Mouse (Mus musculus) CD4-positive, CD25-positive, alpha-beta regulatory T cell, adult 2 months (primary cell): ENCODE measurements around the gene Meaf6.

Experiments
- DNase-seq: peaks from one replicate; pipeline ENCODE4 v3.0.0-alpha.2; 2012; ENCODE audit warnings: low read depth, low spot score

Meaf6 gene

DNA sequence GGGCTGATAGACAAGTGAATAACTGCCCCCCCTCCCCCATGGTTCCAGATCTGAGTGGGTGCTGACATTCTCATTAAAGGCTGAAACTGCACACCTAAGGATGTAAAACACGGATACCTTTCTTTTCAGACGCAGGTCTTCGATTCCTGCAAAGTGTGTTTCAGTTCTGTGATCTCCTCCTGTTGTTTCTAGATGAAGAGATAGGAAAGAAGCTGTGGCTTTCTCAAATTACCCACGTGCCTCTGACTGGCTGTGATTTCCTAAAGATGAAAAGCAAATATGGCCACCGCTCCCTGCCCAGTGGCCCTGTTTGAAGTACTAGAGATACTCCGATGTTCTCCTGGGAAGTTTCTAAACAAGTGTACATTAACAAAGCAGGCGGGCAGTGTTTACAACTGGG lies 53.4 kb downstream of the Meaf6 start:
- no peak for DNase-seq

DNA sequence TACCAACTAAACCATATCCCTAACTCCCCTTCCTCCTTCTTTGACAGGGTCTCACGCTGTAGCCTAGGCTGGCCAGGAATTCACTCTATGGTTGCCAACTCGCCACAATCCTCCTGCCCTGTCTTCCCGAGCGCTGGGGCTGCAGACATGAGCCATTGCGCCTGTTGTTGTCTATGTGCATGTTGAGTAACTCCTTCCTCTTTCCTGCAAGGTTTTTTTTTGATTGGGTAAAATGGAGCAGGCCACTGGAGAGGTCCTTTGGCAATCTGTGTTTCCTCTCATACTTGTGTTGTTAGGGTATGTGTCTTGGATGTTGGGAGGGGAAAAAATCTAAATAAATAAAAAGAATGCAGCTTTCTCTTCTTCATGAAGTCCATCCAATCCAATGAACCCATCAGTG lies 59.3 kb downstream of the Meaf6 start:
- no peak for DNase-seq

DNA sequence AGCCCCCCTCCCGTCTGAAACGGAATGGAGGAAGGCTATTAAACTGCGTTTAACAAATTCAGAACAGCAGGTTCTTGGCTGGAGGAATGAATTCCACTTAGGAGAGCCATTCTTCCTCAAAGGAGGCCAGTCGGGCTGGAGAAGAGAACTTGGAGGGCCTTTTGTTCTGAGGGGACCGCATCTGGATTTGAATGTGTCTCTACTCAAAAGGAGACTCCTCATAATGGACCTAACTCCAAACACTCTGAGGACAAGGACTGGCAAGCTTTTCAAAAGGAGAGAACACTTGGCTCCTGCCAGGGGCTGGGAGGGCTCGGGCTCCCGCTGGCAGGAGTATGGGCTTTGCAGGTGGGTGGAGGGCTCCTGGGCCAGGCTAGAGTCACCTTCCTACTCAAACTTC lies 59.7 kb downstream of the Meaf6 start:
- no peak for DNase-seq

DNA sequence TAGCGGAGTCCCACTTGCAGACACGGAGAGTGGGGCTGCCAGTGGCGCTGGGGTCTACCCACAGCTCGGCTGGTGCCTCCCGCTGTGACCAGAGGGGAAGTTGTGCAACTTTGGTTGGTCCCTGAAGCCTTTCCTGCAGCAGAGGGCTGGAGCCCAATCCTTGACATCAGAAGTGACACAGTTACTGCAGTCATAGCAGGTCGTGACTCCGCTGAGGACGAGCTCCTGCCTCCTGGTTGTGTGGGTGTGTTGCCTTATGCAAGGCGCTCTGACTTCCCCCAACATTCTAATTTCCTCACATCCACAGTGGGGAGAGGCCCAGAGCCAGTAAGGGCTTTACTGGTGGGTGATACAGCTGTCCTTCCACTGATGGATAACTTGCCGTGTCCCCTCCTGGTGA lies 60.3 kb downstream of the Meaf6 start:
- peak; percentile 17 for DNase-seq

DNA sequence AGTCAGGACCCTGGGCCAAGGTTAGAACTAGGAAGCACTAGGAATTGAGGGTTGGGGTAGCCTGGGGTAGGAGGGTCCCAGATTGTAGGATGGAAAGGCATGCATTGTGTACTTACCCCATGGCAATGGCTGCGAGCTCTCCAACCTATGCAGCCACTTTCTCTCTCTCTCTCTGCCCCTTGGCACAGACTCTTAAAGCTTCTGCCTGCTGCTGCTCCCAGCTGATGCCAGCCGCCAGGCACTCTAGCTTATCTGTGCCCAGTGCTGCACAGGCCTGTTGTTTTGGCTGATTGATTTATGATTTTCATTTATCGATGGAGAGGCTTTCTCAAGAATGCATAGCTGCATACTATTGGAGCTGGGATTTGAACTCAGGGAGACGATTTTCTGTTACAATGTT lies 63.0 kb downstream of the Meaf6 start:
- DNase-seq, result no peak

DNA sequence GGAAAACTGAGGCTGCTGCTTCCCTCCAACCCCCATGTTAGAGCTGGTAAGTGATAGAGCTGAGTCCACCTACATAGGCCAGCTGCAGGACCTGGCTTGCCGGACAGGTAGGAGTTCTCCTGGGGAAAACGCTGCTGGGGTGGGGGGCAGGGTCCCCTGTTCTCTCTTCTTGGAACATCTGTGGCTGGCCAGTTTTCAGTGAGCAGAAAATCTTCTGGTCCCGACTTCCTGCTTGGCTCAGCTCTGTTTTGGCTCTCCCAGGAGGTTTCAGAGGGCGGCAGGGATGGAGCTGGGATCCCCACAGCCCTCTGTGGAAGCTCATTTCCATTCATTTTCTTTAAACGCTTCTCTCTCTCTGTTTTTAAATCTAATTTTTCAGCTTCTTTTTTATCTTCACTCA lies 64.5 kb downstream of the Meaf6 start:
- DNase-seq, result no peak

DNA sequence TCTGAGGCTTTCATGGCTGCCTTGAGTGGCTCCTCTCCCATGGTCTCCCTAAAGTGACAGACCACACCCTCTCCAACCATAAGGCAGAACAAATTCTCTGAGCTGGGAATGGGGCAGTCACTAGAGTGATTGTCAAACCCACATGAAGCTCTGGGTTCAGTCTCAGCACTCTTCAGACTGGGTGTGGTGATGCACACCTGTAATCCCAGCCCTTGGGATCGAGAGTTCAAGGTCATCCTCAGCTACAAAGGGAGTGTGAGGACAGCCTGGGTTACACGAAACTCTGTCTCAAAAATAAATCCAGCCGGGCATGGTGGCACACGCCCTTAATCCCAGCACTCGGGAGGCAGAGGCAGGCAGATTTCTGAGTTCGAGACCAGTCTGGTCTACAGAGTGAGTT lies 67.5 kb downstream of the Meaf6 start:
- DNase-seq, result no peak

DNA sequence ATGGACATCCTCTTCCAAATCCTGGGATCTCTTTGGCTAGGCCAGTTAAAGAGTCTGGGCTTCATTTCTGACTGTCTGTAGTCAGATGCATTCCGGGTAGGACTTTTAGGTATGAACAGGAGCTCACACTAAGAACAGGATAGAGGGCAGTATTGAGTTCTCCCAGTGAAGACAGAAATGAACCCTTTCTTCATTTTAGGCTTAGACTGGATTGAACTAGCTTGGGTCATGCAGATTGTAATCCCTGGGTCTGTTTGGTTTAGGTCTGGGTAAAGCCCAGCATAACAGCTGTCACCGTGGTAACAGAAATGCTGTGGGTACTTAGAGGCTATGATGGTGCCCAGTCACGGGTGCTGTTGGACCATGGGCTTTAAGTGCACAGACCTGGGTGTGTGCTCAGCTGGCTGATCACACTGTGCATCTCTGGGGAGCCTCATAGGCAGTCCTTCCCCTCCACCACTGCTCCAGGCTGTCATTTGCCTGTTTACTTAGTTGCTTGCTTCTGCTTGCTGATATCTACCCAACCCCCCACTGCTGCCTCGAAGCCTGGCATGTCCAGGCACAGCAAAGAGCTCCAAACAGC lies 68.8 kb downstream of the Meaf6 start:
- DNase-seq, result no peak

DNA sequence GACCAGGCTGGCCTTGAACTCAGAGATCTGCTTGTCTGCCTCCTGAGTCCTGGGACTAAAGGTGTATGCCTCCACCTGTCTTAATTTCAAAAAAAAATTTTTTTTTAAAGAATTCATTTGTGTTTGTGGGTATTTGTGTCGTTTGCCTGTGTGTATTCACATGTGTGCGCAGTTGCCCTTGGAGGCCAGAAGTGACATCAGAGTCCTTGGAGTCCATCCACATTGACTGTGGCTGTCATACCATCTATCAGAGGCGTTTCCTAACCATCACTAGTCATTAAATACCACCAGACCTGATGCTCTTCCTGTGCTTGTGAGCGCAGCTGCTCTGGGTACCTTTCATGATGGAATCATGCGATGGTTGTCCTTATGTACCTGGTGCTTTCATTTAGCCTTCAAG lies 70.7 kb downstream of the Meaf6 start:
- no peak for DNase-seq

DNA sequence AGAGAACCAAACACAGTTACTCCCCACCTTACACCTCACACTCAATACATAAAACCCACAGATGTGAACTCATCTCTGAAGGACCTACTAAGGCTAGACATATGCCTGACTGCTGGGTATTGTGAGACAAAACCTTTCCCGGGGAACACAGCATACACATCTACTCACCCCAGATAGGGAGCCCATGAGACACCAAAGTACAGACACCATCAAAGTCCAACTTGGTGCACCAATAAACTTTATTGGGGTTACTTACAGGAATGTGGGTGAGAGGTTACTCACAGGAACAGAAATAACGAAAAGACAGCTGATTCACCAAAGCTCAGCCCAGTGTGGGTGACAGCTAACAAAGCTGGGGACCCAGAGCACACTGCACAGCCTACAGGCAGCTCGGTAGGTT lies 72.4 kb downstream of the Meaf6 start:
- DNase-seq, result no peak

DNA sequence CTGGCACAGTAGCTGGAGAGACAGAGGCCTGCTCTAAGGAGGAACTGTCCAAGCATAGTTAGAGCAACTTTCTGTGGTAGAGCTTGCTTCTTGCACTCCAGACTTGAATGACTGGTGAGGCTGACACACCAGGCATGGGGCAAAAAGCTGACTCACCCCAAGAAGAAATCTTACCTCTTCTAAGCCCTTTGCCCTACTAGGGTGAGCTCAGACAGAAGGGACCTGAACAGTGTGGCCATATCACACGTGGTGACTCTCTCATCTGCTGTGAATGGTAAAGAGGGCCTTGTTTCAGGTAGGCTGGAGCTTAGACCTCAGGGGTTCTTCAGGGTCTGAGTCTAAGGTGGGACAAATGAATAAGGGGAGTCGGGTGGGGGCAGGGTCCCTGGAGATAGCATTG lies 73.1 kb downstream of the Meaf6 start:
- DNase-seq, result no peak

DNA sequence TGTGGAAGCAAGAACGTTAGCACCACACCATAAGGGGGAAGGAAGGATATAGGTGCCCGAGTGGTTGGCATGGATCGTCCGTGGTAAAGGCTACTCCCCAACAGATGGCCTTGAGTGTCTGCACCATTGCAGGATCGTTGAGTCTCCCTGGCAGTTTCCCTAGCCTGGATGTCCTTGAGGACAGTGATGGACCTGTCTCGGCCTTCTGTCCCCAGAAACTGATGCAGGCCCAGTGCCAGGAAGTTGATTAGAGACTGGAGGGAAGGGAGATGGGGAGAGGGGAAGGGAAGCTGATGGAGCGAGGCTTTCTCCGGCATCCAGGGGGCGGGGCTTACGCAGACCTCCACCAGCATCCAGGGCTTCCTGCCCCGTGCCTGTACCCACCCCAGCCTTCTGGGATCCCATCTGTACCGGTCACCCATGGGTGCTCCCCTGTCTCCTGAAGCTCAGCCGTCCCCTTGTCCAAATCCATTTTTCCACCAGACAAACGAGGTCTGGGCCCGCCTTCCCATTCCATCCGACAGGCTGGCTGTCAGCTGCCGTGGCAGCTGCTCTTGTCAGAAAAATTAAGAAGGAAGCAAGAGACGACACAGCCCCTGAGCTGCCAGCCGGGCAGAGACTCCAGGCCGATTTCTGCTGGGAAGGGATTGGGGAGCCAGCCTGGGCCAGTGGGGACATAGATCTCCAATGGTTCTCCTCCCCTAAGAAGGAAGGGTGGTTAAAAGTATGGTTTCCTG lies 73.8 kb downstream of the Meaf6 start:
- no peak for DNase-seq

DNA sequence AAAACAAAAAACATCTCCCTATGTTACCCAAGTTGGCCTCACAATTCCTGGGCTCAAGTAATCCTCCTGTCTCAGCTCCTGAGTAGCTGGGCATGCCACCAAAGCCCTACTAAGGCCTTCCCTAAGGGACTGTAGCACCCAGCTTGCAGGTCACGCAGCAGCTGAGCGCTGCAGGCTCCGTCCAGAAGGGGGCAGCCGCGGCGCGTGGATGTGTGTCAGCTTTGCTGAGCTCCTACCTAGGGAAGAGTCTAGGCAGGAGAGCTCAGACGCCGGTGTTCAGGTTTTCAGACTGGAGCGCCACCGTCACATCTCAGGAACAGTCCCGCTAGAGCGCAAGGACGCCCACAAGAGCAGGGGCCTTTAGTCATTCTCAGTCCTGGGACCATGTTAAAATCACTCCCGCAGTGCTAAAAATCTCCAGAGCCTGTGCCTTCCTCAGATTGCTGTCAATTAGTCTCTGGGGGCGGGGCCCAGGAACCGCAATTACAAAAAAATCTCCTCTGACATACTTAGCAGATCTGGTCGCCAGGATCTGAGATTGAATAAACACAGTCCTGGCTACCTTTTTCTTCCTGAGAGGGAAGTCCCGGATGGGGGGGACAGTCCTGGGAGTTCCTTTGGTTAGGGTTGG lies 75.5 kb downstream of the Meaf6 start:
- peak; percentile 88 for DNase-seq

DNA sequence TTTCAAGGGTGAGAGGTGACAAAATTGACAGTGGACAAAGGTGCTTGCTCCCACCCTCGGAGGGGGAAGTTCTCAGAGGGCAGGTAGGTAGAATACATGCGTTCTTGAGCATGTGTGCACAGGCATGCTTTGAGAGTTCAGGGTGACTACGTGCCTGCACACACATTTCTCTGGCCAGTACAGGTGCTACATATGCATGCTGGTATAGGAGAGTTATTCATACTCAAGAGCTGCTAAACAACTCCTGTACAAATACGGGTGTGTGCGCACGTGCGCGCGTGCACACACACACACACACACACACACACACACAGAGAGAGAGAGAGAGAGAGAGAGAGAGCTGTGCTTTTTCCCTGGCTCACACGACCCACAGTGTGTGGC lies 76.0 kb downstream of the Meaf6 start:
- no peak for DNase-seq

DNA sequence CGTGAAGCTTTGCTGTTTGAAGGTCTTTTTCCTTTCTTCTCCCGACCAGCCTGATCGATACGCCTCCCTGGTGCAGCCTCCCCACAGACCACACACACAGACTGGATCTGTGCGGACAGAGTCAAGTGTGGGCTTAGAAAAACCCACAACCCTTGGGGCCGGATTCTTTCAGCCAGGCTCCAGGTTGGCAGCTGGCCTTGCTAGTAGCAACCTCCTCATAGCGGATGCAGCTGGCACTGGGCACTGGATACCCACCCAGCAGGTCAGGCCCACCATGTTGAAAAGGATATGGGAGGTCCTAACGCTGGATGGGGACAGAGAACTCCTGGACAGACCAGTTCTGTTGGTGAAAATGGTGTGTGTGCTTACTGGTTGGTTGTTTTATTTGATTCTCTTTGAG lies 76.5 kb downstream of the Meaf6 start:
- no peak for DNase-seq

DNA sequence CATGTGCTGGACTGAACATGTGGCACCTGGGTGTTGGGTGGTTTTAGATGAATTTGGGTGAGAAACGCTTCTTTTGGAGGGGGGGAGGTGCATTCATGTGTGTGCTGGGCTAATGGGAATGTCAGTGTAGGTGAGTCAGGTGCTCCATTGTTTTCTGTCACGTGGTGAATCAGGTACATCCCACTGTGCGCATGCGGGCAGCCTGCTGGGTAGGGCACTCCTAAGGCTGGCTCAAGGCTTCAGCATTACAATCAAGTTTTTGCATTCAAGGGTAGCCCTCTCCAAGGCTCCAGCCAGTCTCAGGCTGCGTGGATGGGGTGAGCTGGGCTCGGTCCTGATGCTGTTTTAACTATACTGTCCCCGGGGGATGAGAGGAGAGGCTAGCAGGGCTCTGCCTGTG lies 77.8 kb downstream of the Meaf6 start:
- DNase-seq, result no peak
